Mouse (Mus musculus): ENCODE measurements around the gene Hoxa10.

DNA sequence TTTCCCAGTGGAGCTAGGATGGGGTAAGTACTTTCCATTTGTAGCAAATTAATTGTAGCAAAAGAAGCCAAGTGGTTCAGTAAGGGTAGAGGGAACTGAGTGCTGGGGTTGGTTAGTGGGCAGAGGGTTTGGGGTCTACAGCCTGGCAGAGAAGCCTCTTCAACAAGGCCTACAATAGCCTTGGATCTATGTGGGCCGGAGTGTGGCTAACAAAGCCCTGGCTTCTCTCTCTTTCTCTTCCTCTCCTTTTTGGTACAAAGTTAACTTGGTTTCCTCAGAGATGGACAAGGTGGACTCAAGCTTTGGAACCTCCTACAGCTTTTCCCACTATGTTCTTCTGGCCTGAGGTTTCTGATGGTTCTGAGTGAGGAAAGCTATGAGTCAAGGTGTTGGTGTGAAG lies 39.4 kb downstream of the Hoxa10 start:
- no peak for TF ChIP-seq TCF12 (IDR thresholded peaks at IDR 0.05; ENCODE audit: insufficient read depth, poor library complexity, severe bottlenecking)
- TF ChIP-seq POLR2A (IDR thresholded peaks at IDR 0.05; ENCODE audit: insufficient read length, low read depth), result no peak
- TF ChIP-seq USF1 (IDR thresholded peaks at IDR 0.05; ENCODE audit: low read depth), result no peak
- no peak for TF ChIP-seq MAX (IDR thresholded peaks at IDR 0.05; ENCODE audit: low read depth)
- no peak for TF ChIP-seq E2F4 (IDR thresholded peaks at IDR 0.05; ENCODE audit: insufficient read depth)
- TF ChIP-seq SRF (IDR thresholded peaks at IDR 0.05; ENCODE audit: control insufficient read depth, insufficient read length, low read depth), result no peak
- no peak for TF ChIP-seq REST (IDR thresholded peaks at IDR 0.05; ENCODE audit: insufficient read depth, insufficient read length)
- no peak for TF ChIP-seq CEBPB (IDR thresholded peaks at IDR 0.05; ENCODE audit: insufficient read depth, poor library complexity, severe bottlenecking)
- no peak for TF ChIP-seq MYOG (IDR thresholded peaks at IDR 0.05; ENCODE audit: control insufficient read depth in 1 of 3, insufficient read depth in 1 of 3, insufficient read length in 2 of 3, low read depth in 2 of 3)
